Mouse (Mus musculus) G1E (cell line): ENCODE measurements around the gene Wdr73. TPM values are rescaled to one million over a fixed set of nuclear protein-coding genes. Genes with fewer than 3 reads are reported as not detected.

Experiments used
- ATAC-seq: 2 replicates; pipeline ENCODE4 v1.8.0; 2016; ENCODE audit warnings: mild to moderate bottlenecking; ENCODE audit not compliant: insufficient number of reproducible peaks, poor library complexity, low FRiP score, severe bottlenecking; ENCODE audit errors: extremely low read depth
- DNase-seq: peaks from one replicate; pipeline ENCODE4 v3.0.0; 2012; ENCODE audit warnings: low spot score
- H3K27me3 ChIP-seq: 2 replicates; pipeline ENCODE4 v1.6.1; 2012; ENCODE audit warnings: mild to moderate bottlenecking, low read length, inconsistent platforms; ENCODE audit not compliant: insufficient read depth
- H3K36me3 ChIP-seq: replicated peaks from 2 replicates; pipeline ENCODE3; 2012; ENCODE audit warnings: mild to moderate bottlenecking, inconsistent platforms
- H3K4me1 ChIP-seq: 2 replicates; pipeline ENCODE4 v1.6.1; 2012; ENCODE audit warnings: low read depth, low read length, inconsistent platforms, mixed read lengths; ENCODE audit not compliant: insufficient read depth
- H3K4me3 ChIP-seq: 2 replicates; pipeline ENCODE4 v1.5.1; 2012; ENCODE audit warnings: low read depth, mild to moderate bottlenecking, inconsistent platforms, low read length, moderate library complexity, mixed read lengths
- H3K9me3 ChIP-seq: replicated peaks from 2 replicates; pipeline ENCODE4 v1.6.1; 2012; ENCODE audit warnings: inconsistent platforms
- CTCF ChIP-seq: IDR thresholded peaks from 2 replicates; pipeline ENCODE4 v1.5.1; 2012; ENCODE audit warnings: low read depth, low read length, inconsistent platforms, mixed read lengths
- GATA1 ChIP-seq: IDR thresholded peaks from 2 replicates; pipeline ENCODE4 v1.6.1; 2012; ENCODE audit warnings: borderline replicate concordance, low read length, inconsistent platforms, mixed read lengths
- GATA2 ChIP-seq: IDR thresholded peaks from 2 replicates; pipeline ENCODE4 v1.6.1; 2012; ENCODE audit warnings: low read depth, low read length, inconsistent platforms, borderline replicate concordance
- POLR2AphosphoS5 ChIP-seq: IDR thresholded peaks from 2 replicates; pipeline ENCODE4 v1.6.1; 2012; ENCODE audit warnings: low read depth, low read length, inconsistent platforms; ENCODE audit not compliant: insufficient replicate concordance
- TAL1 ChIP-seq: conservative IDR thresholded peaks from 2 replicates; pipeline ENCODE4 v1.6.1; 2012; ENCODE audit warnings: low read depth, low read length, inconsistent platforms, mixed read lengths
- polyA plus RNA-seq: library from polyadenylated mRNA; stranded (reverse); fragments of >175 nt; gene quantifications from 2 replicates; pipeline ENCODE4 v1.2.3, GENCODE M21; 2012
- total RNA-seq, 2 experiments: library from RNA; stranded (forward) in 1 of 2; stranded (reverse) in 1 of 2; fragments of 200-1000 nt in 1 of 2; fragments of >200 nt in 1 of 2; fragmentation: Nextera tagmentation in 1 of 2; gene quantifications; 2 replicates each; pipeline ENCODE4 v1.2.3; 2014 to 2017

Gene Wdr73
- total and polyA plus RNA-seq, 3 experiments, result 14.4 to 31.1 (median 19.0) TPM

- no peaks in the 10 kb centered on the region for H3K9me3 ChIP-seq
- H3K27me3 ChIP-seq, result no peaks in the 10 kb centered on the region; the same call in 1 of the 2 replicates
- H3K36me3 ChIP-seq, result peaks cover 80% of the 10 kb centered on the region
- H3K4me1 ChIP-seq, result peaks cover 51% of the 10 kb centered on the region
- DNase-seq, result no peak
- no peak for ATAC-seq
- TF ChIP-seq CTCF (no peak), TAL1 (no peak), POLR2AphosphoS5 (no peak), GATA1 (no peak), GATA2 (no peak)
- no peak overlapping the region; the same call in 1 of the 2 replicates for H3K4me3 ChIP-seq
Measured at GRCm38 (mm10) chr7:80897134-80897533, 3.9 kb downstream of the Wdr73 start.

GRCm38 (mm10) chr7:80894815-80895519, 6.1 kb downstream of the Wdr73 start:
- peaks cover 55% of the 10 kb centered on the region for H3K4me1 ChIP-seq
- no peaks in the 10 kb centered on the region; the same call in 1 of the 2 replicates for H3K27me3 ChIP-seq
- ATAC-seq, result no peak
- DNase-seq, result no peak
- TF ChIP-seq CTCF (no peak), GATA1 (no peak), POLR2AphosphoS5 (no peak), TAL1 (no peak), GATA2 (no peak)
- peaks cover 94% of the 10 kb centered on the region for H3K36me3 ChIP-seq
- no peak overlapping the region for H3K4me3 ChIP-seq
- H3K9me3 ChIP-seq, result no peaks in the 10 kb centered on the region

- TF ChIP-seq TAL1 (no peak), GATA1 (no peak), CTCF (no peak), POLR2AphosphoS5 (no peak), GATA2 (no peak)
- H3K36me3 ChIP-seq, result peaks cover 95% of the 10 kb centered on the region
- peaks cover 57% of the 10 kb centered on the region for H3K4me1 ChIP-seq
- no peak for ATAC-seq
- no peaks in the 10 kb centered on the region; the same call in 1 of the 2 replicates for H3K27me3 ChIP-seq
- no peak for DNase-seq
- H3K4me3 ChIP-seq, result no peak overlapping the region
- no peaks in the 10 kb centered on the region for H3K9me3 ChIP-seq
Measured at GRCm38 (mm10) chr7:80894196-80894595, 6.9 kb downstream of the Wdr73 start.

- Histone ChIP-seq H3K9me3 (no peaks in the 10 kb centered on the region), H3K27me3 (no peaks in the 10 kb centered on the region; the same call in 1 of the 2 replicates), H3K4me1 (peaks cover 59% of the 10 kb centered on the region), H3K36me3 (peaks cover 96% of the 10 kb centered on the region), H3K4me3 (no peak overlapping the region)
- no peak for DNase-seq
- ATAC-seq, result no peak
- TF ChIP-seq CTCF (no peak), GATA2 (no peak), POLR2AphosphoS5 (no peak), TAL1 (no peak), GATA1 (no peak)
Measured at GRCm38 (mm10) chr7:80893753-80894129, 7.3 kb downstream of the Wdr73 start.

GRCm38 (mm10) chr7:80893086-80893752, 7.8 kb downstream of the Wdr73 start:
- Histone ChIP-seq H3K4me1 (peaks cover 60% of the 10 kb centered on the region), H3K27me3 (no peaks in the 10 kb centered on the region; the same call in 1 of the 2 replicates), H3K9me3 (no peaks in the 10 kb centered on the region), H3K4me3 (no peak overlapping the region), H3K36me3 (peaks cover 95% of the 10 kb centered on the region)
- TF ChIP-seq TAL1 (no peak), GATA2 (no peak), GATA1 (no peak), POLR2AphosphoS5 (no peak), CTCF (no peak)
- ATAC-seq (no peak), DNase-seq (no peak)

- no peaks in the 10 kb centered on the region; the same call in 1 of the 2 replicates for H3K27me3 ChIP-seq
- no peak overlapping the region; the same call in 1 of the 2 replicates for H3K4me3 ChIP-seq
- TF ChIP-seq TAL1, result no peak
- TF ChIP-seq POLR2AphosphoS5, result no peak
- no peak for TF ChIP-seq GATA2
- TF ChIP-seq CTCF, result no peak
- TF ChIP-seq GATA1, result no peak
- no peaks in the 10 kb centered on the region for H3K9me3 ChIP-seq
- H3K4me1 ChIP-seq, result peaks cover 42% of the 10 kb centered on the region
- peak; percentile 26 for DNase-seq
- peaks cover 69% of the 10 kb centered on the region for H3K36me3 ChIP-seq
- peak; percentile 34; the same call in 1 of the 2 replicates for ATAC-seq
Measured at GRCm38 (mm10) chr7:80889841-80890241, 11.2 kb downstream of the Wdr73 start.
